Mouse (Mus musculus) liver, embryonic 13.5 days (tissue): ENCODE data around the gene Asgr1. TPM values are rescaled to one million over a fixed set of nuclear protein-coding genes. Genes with fewer than 3 reads are reported as not detected.

Source experiments
- ATAC-seq: fragments of 200-750 bp; cut with Nextera tagmentation; 2 replicates; pipeline ENCODE4 v1.8.0; 2017; ENCODE audit warnings: low read depth, mild to moderate bottlenecking, moderate number of reproducible peaks, moderate library complexity
- DNase-seq: peaks from one replicate; pipeline ENCODE4 v3.0.0; 2022
- H3K27ac ChIP-seq: fragments of 300-500 bp; sonication (generic); 2 replicates; pipeline ENCODE4 v1.5.1; 2015; ENCODE audit warnings: moderate library complexity, mild to moderate bottlenecking, inconsistent platforms
- H3K27me3 ChIP-seq: fragments of 300-500 bp; sonication (generic); 2 replicates; pipeline ENCODE4 v1.6.1; 2015; ENCODE audit warnings: mild to moderate bottlenecking, inconsistent platforms
- H3K36me3 ChIP-seq: fragments of 300-500 bp; sonication (generic); 2 replicates; pipeline ENCODE4 v1.6.1; 2015; ENCODE audit warnings: mild to moderate bottlenecking, inconsistent platforms
- H3K4me1 ChIP-seq: fragments of 300-500 bp; sonication (generic); replicated peaks from 2 replicates; pipeline ENCODE4 v1.6.1; 2015; ENCODE audit warnings: inconsistent platforms
- H3K4me2 ChIP-seq: fragments of 300-500 bp; sonication (generic); 2 replicates; pipeline ENCODE4 v1.6.1; 2015; ENCODE audit warnings: inconsistent platforms, mild to moderate bottlenecking, moderate library complexity
- H3K4me3 ChIP-seq: fragments of 300-500 bp; sonication (generic); replicated peaks from 2 replicates; pipeline ENCODE4 v1.5.1; 2015; ENCODE audit warnings: mild to moderate bottlenecking, inconsistent platforms
- H3K9ac ChIP-seq: fragments of 300-500 bp; sonication (generic); 2 replicates; pipeline ENCODE4 v1.6.1; 2015; ENCODE audit warnings: mild to moderate bottlenecking, inconsistent platforms
- H3K9me3 ChIP-seq: fragments of 300-500 bp; sonication (generic); replicated peaks from 2 replicates; pipeline ENCODE4 v1.6.1; 2016; ENCODE audit warnings: inconsistent platforms
- WGBS: fragments of 180-500 bp; shearing (Covaris S2); methylation state at CpG from one replicate; pipeline ENCODE4 v1.1.7; 2015; ENCODE audit not compliant: insufficient replicate concordance; 5-methylcytosine and 5-hydroxymethylcytosine counted together
- polyA plus RNA-seq: library from polyadenylated mRNA; unstranded; fragments of >200 nt; fragmentation: Nextera tagmentation; extraction: Ambion mirVana; gene quantifications from 2 replicates; pipeline ENCODE4 v1.2.1, GENCODE M21; 2015

Asgr1 gene
- polyA plus RNA-seq, 1 experiment from 2014 or later, result 1.8 TPM

DNA sequence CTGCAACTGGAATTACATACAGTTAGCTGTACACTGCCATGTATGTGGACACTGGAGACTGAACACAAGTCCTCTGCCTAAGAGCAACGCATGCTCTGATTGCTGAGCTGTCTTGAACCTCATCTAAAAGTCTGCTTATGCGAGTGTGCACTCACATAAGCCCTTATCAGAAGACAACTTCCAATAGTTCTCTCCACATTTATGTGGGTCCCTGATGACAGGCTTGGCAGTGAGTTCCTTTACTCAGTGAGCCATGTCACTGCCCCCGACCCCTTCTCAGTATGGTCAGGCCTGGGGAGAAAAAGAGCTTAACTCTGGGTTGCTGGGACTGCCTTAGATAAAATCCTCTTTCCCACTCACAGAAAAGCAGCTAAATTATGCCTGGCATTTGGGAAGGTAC is 37.2 kb upstream of the Asgr1 start, which contains the start of gene Dlg4:
TSS of gene Dlg4 (plus strand) at position 274 of the 400 bp plus-strand sequence.
- Histone ChIP-seq H3K9me3 (no peaks in the 10 kb centered on the region), H3K9ac (peak within 1 kb of the TSS; percentile 89; the same call in 1 of the 2 replicates), H3K27ac (no peak within 1 kb of the TSS), H3K36me3 (peaks cover 20% of the 10 kb centered on the region), H3K4me2 (peak within 1 kb of the TSS; percentile 86), H3K27me3 (no peaks in the 10 kb centered on the region), H3K4me1 (peaks cover 69% of the 10 kb centered on the region), H3K4me3 (no peak within 1 kb of the TSS)
- DNase-seq, result no peak
- WGBS, result 66% methylated on average over 3 of the region's 3 CpGs
- no peak for ATAC-seq

DNA sequence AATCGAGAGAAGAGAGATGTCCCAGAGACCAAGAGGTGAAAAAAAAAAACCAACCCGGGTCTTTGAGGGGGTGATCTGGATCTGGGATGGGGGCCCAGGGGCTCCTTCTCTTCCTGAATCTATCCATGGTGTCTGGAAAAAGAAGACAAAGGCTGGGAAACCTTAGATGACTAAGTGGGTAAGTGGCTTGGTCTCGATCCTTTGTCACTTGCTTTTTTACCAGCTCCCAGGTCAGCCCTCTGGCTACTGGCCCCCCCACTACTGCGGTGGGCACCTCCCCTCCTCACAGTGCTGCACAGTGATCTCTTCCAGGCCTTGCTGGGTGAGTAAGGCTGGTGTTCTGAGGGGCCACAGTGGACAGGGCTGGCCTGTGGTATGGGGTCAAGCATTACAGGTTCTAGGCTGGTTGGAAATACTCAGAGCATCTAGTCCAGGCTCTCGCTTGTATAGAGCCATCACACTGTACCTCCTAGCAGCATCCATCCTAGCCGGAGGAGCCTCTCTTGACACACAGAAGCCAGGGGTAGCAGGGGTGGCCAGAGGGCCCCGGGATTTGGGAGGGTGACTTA is 36.6 kb upstream of the Asgr1 start:
- Histone ChIP-seq H3K9ac (no peak overlapping the region), H3K36me3 (peaks cover 14% of the 10 kb centered on the region), H3K27ac (no peak overlapping the region), H3K4me2 (no peak overlapping the region), H3K4me1 (peaks cover 70% of the 10 kb centered on the region), H3K27me3 (peaks cover 3% of the 10 kb centered on the region), H3K4me3 (no peak overlapping the region), H3K9me3 (no peaks in the 10 kb centered on the region)
- no peak for ATAC-seq
- DNase-seq, result no peak
- WGBS, result 54% methylated on average over 7 of the region's 7 CpGs

DNA sequence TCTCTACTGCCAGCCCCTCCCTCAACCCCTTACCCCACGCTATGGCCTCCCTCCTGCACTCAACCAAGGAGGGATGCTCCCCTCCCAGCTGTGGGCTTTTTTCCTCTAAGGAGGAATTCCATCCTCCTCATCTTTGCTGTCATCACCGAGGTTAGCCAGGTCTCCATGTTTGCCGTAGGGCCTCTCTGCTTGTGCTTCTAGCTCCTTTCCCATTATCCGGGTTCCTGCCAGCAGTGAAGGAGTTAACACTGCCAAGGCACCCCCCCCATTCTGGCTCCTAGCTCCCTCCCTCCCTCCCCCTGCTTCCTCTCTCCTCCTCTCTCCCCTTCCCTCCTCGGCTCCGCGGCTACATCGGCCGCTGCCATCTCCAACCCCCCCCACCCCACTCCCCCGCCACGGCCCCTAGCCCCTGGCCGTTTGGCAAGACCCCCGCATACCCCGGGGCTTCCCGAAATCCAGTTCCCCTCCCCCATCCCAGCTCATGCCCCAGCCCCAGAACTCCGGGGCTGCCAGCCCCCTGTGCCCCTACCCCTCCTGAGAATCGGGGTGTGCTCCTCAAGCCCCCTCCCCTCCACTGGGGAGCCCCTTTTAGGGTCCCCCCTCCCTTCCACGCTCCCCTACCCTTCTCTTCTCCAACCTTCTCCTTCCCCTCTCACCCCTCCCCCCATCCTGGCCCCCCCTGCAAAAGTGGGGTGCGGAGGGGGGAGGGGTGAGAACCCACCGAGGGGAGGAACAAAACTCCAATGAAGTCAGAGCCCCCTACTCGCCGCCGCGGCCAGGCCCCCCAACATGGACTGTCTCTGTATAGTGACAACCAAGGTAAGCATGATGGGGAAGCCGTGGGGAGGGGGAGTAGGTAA is 35.5 kb upstream of the Asgr1 start:
- Histone ChIP-seq H3K4me3 (peak overlapping the region; percentile 51), H3K4me1 (peaks cover 74% of the 10 kb centered on the region), H3K4me2 (peak overlapping the region; percentile 80), H3K27me3 (peaks cover 14% of the 10 kb centered on the region), H3K27ac (no peak overlapping the region; the same call in 1 of the 2 replicates), H3K9ac (peak overlapping the region; percentile 65), H3K36me3 (peaks cover 3% of the 10 kb centered on the region), H3K9me3 (no peaks in the 10 kb centered on the region)
- WGBS, result 4% methylated on average over 25 of the region's 25 CpGs
- DNase-seq (no peak), ATAC-seq (no peak)

GRCm38 (mm10) chr11:70019495-70020021 is 34.3 kb upstream of the Asgr1 start:
- peak overlapping the region; percentile 47 for H3K27ac ChIP-seq
- no peaks in the 10 kb centered on the region for H3K36me3 ChIP-seq
- H3K9ac ChIP-seq, result 0 out of 2 replicates have a peak overlapping the region, but pooled peaks have one; percentile 13
- DNase-seq (no peak), ATAC-seq (no peak)
- peaks cover 72% of the 10 kb centered on the region for H3K4me1 ChIP-seq
- WGBS, result 22% methylated on average over 2 of the region's 2 CpGs
- peak overlapping the region; percentile 80 for H3K4me2 ChIP-seq
- no peaks in the 10 kb centered on the region for H3K9me3 ChIP-seq
- H3K4me3 ChIP-seq, result 0 out of 2 replicates have a peak overlapping the region, but pooled peaks have one; percentile 51
- H3K27me3 ChIP-seq, result peaks cover 26% of the 10 kb centered on the region

- WGBS, result 20% methylated on average over 8 of the region's 8 CpGs
- H3K36me3 ChIP-seq, result no peaks in the 10 kb centered on the region
- peak overlapping the region; percentile 80 for H3K4me2 ChIP-seq
- H3K27me3 ChIP-seq, result peaks cover 32% of the 10 kb centered on the region
- no peaks in the 10 kb centered on the region for H3K9me3 ChIP-seq
- peak overlapping the region; percentile 65 for H3K27ac ChIP-seq
- H3K4me1 ChIP-seq, result peaks cover 66% of the 10 kb centered on the region
- no peak for DNase-seq
- H3K9ac ChIP-seq, result no peak overlapping the region
- ATAC-seq, result no peak
- peak overlapping the region; percentile 64; the same call in 1 of the 2 replicates for H3K4me3 ChIP-seq
Observed at GRCm38 (mm10) chr11:70020022-70020631, 33.8 kb upstream of the Asgr1 start.

- ATAC-seq, result peak; percentile 84
- peaks cover 62% of the 10 kb centered on the region for H3K4me1 ChIP-seq
- H3K4me2 ChIP-seq, result peak overlapping the region; percentile 80
- H3K27ac ChIP-seq, result peak overlapping the region; percentile 65
- 0% methylated on average over 8 of the region's 8 CpGs for WGBS
- H3K9ac ChIP-seq, result peak overlapping the region; percentile 56
- H3K4me3 ChIP-seq, result peak overlapping the region; percentile 64
- peak; percentile 63 for DNase-seq
- no peaks in the 10 kb centered on the region for H3K9me3 ChIP-seq
- H3K36me3 ChIP-seq, result no peaks in the 10 kb centered on the region
- peaks cover 38% of the 10 kb centered on the region for H3K27me3 ChIP-seq
Observed at GRCm38 (mm10) chr11:70020731-70021263, 33.1 kb upstream of the Asgr1 start.

GRCm38 (mm10) chr11:70021264-70022132 is 32.4 kb upstream of the Asgr1 start:
- ATAC-seq (peak; percentile 75), DNase-seq (peak; percentile 96)
- H3K4me1 ChIP-seq, result peaks cover 66% of the 10 kb centered on the region
- peak overlapping the region; percentile 56 for H3K9ac ChIP-seq
- H3K9me3 ChIP-seq, result no peaks in the 10 kb centered on the region
- peak overlapping the region; percentile 64 for H3K4me3 ChIP-seq
- peak overlapping the region; percentile 65 for H3K27ac ChIP-seq
- H3K4me2 ChIP-seq, result peak overlapping the region; percentile 80
- H3K27me3 ChIP-seq, result peaks cover 45% of the 10 kb centered on the region
- no peaks in the 10 kb centered on the region for H3K36me3 ChIP-seq
- 4% methylated on average over 40 of the region's 40 CpGs for WGBS

- H3K4me2 ChIP-seq, result peak overlapping the region; percentile 45
- no peak overlapping the region for H3K9ac ChIP-seq
- no peaks in the 10 kb centered on the region for H3K36me3 ChIP-seq
- WGBS, result 8% methylated on average over 26 of the region's 29 CpGs
- peaks cover 70% of the 10 kb centered on the region for H3K4me1 ChIP-seq
- ATAC-seq, result no peak
- H3K27ac ChIP-seq, result no peak overlapping the region
- H3K27me3 ChIP-seq, result peaks cover 58% of the 10 kb centered on the region
- peak overlapping the region; percentile 14 for H3K4me3 ChIP-seq
- no peak for DNase-seq
- H3K9me3 ChIP-seq, result no peaks in the 10 kb centered on the region
Observed at GRCm38 (mm10) chr11:70023481-70024150, 30.3 kb upstream of the Asgr1 start.

DNA sequence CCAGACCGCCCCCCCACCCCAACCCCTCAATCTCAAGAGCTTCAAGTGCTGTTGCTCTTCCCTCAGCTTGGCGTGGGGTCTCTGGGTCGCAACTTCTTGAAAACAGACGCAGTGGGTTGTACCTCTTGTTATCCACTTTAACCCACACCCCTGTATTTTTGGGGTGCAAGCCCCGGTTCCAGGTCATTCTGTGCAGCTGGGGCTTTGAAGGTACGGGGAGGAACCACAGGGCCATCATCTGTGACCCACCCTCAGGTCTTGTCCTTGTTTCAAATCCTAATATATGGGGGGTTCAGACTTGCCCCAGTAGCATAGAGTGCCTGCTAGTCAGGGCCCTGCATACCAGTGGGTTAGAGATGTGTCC is 29.8 kb upstream of the Asgr1 start:
- H3K9ac ChIP-seq, result no peak overlapping the region

DNA sequence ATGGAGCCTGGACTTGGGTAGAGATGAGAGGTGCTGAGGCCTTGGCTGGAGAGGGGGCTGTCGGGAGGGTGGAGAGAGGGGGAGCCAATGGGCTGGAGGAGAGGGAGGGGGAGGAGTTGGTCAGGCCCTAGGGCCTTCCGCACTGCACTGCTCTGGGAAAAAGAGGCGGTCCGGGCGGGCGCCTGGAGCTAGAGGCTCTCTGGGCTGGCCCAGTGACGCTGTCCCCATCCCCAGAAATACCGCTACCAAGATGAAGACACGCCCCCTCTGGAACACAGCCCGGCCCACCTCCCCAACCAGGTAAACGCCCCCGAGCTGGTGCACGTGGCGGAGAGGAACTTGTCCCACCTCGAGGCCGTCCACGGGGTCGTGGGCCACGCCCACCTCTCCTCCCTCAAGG is 27.2 kb upstream of the Asgr1 start:
- Histone ChIP-seq H3K27me3 (peaks cover 59% of the 10 kb centered on the region), H3K9me3 (no peaks in the 10 kb centered on the region), H3K27ac (no peak overlapping the region), H3K4me3 (no peak overlapping the region; the same call in 1 of the 2 replicates), H3K36me3 (peaks cover 4% of the 10 kb centered on the region; the same call in 1 of the 2 replicates), H3K4me2 (peak overlapping the region; percentile 40), H3K9ac (no peak overlapping the region), H3K4me1 (peaks cover 55% of the 10 kb centered on the region)
- WGBS, result 24% methylated on average over 19 of the region's 19 CpGs
- no peak for DNase-seq
- peak; percentile 57 for ATAC-seq

More for the DNA sequence above, 29.8 kb upstream of the Asgr1 start:
- Histone ChIP-seq H3K4me3 (peak overlapping the region; percentile 14), H3K27ac (no peak overlapping the region), H3K4me1 (peaks cover 70% of the 10 kb centered on the region), H3K9me3 (no peaks in the 10 kb centered on the region), H3K36me3 (no peaks in the 10 kb centered on the region), H3K4me2 (peak overlapping the region; percentile 45), H3K27me3 (peaks cover 59% of the 10 kb centered on the region)
- ATAC-seq (no peak), DNase-seq (no peak)
- WGBS, result 21% methylated on average over 6 of the region's 6 CpGs
